Mouse (Mus musculus): ENCODE results near the gene Asb16. TPM values are rescaled to one million over a fixed set of nuclear protein-coding genes. Genes with fewer than 3 reads are reported as not detected.

Asb16 gene
- total and polyA plus RNA-seq, 2 experiments from 2014 or later: 1.4 TPM; not detected in 1

DNA sequence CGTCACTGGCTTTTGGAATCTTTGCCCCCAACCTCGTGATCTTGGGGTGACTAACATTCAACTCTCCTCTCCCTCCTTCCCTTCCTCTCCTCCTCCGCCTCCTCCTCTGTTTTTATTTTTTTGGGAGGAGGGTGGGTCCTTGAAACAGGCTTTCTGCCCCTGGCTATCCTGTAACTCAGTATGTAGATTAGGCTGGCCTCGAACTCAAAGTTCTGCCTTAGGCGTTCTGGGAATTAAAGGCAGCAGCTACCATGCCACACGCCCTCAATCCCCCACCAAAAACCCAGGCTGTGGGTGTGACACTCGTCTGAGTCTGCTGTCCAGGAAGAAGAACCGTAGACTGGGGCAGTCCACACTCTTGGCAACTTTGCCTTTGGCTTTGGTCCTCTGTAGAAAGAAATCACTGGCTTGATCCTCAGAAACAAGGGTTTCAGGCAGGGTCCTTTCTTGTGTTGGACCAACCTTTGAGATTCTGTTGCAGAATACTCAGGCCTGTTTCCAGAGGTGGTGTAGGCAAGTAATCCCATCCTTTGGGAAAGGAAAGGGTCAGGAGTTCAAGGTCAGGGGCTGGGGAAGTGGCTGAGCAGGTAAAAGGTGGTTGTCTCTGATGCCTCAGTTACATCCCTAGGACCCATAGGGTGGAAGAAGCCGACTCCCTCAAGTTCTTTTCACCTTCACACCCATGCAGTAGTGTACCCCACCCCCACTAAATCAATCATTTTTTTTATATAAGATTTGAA is 19.0 kb upstream of the Asb16 start:
- ATAC-seq (no peak), DNase-seq (no peak)
- Histone ChIP-seq H3K27ac (ENCODE audit: low read depth, low read length) (no peak overlapping the region), H3K36me3 (ENCODE audit: insufficient read depth) (no peaks in the 10 kb centered on the region), H3K9me3 (ENCODE audit: low read length) (no peaks in the 10 kb centered on the region), H3K4me2 (ENCODE audit: low read depth) (peak overlapping the region; percentile 92), H3K27me3 (ENCODE audit: insufficient read depth, low read length) (no peaks in the 10 kb centered on the region), H3K9ac (no peak overlapping the region), H3K4me3 (ENCODE audit: low read depth, low read length) (peak overlapping the region; percentile 44), H3K4me1 (ENCODE audit: insufficient read depth) (peaks cover 6% of the 10 kb centered on the region; the same call in 1 of the 2 replicates)
- TF ChIP-seq CTCF (IDR thresholded peaks at IDR 0.05; ENCODE audit: low read depth): no peak
- 16% methylated on average over 9 of the region's 9 CpGs for WGBS

DNA sequence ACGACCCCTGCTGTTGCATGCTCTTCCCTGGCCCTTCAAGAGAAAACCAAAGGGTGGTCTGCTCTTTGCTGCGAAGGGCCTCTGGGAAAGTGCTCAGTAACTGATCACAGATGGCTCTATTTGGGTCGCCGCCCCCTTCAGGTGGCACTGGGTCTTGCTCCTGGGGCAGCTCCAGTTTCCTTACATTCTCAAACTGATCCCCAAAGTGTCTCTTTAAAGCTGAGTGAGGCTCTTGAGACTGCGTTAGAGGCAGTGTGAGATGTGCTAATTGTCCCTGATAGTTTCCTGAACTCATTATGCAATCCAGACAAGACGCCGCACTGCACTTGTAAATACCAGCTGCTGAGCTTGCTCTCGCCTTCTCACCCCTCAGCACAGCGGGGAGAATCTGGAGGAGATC is 11.0 kb upstream of the Asb16 start:
- peak; percentile 48 for ATAC-seq
- H3K4me1 ChIP-seq (ENCODE audit: insufficient read depth): no peaks in the 10 kb centered on the region
- no peak overlapping the region for H3K4me3 ChIP-seq (ENCODE audit: low read depth, low read length)
- no peaks in the 10 kb centered on the region for H3K36me3 ChIP-seq (ENCODE audit: insufficient read depth)
- H3K27ac ChIP-seq (ENCODE audit: low read depth, low read length): 0 out of 2 replicates have a peak overlapping the region, but pooled peaks have one; percentile 21
- 24% methylated on average over 9 of the region's 9 CpGs for WGBS
- no peak overlapping the region for H3K4me2 ChIP-seq (ENCODE audit: low read depth)
- peak; percentile 41 for DNase-seq
- no peaks in the 10 kb centered on the region for H3K27me3 ChIP-seq (ENCODE audit: insufficient read depth, low read length)
- H3K9ac ChIP-seq: no peak overlapping the region
- peak; percentile 49 for TF ChIP-seq CTCF (IDR thresholded peaks at IDR 0.05; ENCODE audit: low read depth)
- no peaks in the 10 kb centered on the region for H3K9me3 ChIP-seq (ENCODE audit: low read length)

DNA sequence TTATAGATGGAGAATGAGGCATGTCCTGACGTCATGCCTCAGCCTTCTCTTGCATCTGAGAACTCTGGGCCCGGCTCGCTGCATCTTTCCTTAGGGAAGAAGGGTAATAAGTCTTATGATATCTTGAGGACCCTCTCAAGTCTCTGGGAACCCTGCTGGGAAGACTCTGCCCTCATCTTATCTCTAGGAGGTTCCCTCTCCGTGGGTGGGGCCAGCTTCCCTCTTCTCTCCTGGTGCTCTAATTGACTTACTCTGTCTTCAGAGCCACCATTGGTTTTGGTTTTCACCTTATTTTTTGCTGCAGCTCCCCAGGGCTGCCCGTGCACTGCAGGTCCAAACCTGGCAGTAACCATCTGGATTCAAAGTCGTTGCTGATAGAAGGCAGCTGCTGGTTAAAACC is 10.4 kb upstream of the Asb16 start:
- Histone ChIP-seq H3K27ac (ENCODE audit: low read depth, low read length) (no peak overlapping the region), H3K36me3 (ENCODE audit: insufficient read depth) (no peaks in the 10 kb centered on the region), H3K9ac (no peak overlapping the region), H3K4me2 (ENCODE audit: low read depth) (no peak overlapping the region), H3K4me1 (ENCODE audit: insufficient read depth) (no peaks in the 10 kb centered on the region), H3K9me3 (ENCODE audit: low read length) (no peaks in the 10 kb centered on the region), H3K27me3 (ENCODE audit: insufficient read depth, low read length) (no peaks in the 10 kb centered on the region), H3K4me3 (ENCODE audit: low read depth, low read length) (no peak overlapping the region)
- no peak for TF ChIP-seq CTCF (IDR thresholded peaks at IDR 0.05; ENCODE audit: low read depth)
- ATAC-seq: no peak
- WGBS: 88% methylated on average over 6 of the region's 6 CpGs
- no peak for DNase-seq

GRCm38 (mm10) chr11:102258521-102258920 is 10.0 kb upstream of the Asb16 start:
- no peaks in the 10 kb centered on the region for H3K27me3 ChIP-seq (ENCODE audit: insufficient read depth, low read length)
- ATAC-seq (no peak), DNase-seq (no peak)
- H3K9ac ChIP-seq: no peak overlapping the region
- no peaks in the 10 kb centered on the region for H3K4me1 ChIP-seq (ENCODE audit: insufficient read depth)
- H3K36me3 ChIP-seq (ENCODE audit: insufficient read depth): no peaks in the 10 kb centered on the region
- H3K4me3 ChIP-seq (ENCODE audit: low read depth, low read length): no peak overlapping the region
- H3K9me3 ChIP-seq (ENCODE audit: low read length): no peaks in the 10 kb centered on the region
- H3K27ac ChIP-seq (ENCODE audit: low read depth, low read length): no peak overlapping the region
- no peak overlapping the region for H3K4me2 ChIP-seq (ENCODE audit: low read depth)
- TF ChIP-seq CTCF (IDR thresholded peaks at IDR 0.05; ENCODE audit: low read depth): no peak; the same call in 1 of the 2 replicates
- 90% methylated on average over 3 of the region's 3 CpGs for WGBS

DNA sequence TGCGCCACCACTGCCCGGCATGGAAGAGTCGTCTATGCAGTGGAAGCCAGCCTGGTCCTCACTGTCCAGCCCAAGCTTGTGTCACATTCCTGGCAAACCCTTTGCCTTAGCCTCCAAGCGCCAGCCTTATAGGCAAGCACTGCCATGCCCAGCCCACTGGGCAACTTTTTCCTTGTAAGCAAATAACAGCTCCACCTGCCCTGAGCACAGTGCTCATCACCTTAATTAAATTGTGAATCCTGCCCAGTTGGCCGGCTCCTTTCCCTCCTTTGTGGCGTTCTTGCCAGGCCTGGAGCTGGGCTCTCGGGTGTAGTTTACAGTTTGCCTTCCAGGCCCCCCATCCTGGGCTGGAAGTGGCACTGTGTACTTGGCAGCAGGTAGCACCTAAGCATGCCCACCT is 5.3 kb upstream of the Asb16 start:
- H3K27me3 ChIP-seq (ENCODE audit: insufficient read depth, low read length): no peaks in the 10 kb centered on the region
- H3K4me3 ChIP-seq (ENCODE audit: low read depth, low read length): no peak overlapping the region
- TF ChIP-seq CTCF (IDR thresholded peaks at IDR 0.05; ENCODE audit: low read depth): no peak
- no peak overlapping the region for H3K4me2 ChIP-seq (ENCODE audit: low read depth)
- no peaks in the 10 kb centered on the region for H3K4me1 ChIP-seq (ENCODE audit: insufficient read depth)
- no peak overlapping the region for H3K9ac ChIP-seq
- no peaks in the 10 kb centered on the region for H3K9me3 ChIP-seq (ENCODE audit: low read length)
- ATAC-seq: no peak
- WGBS: 90% methylated on average over 7 of the region's 7 CpGs
- no peak overlapping the region for H3K27ac ChIP-seq (ENCODE audit: low read depth, low read length)
- H3K36me3 ChIP-seq (ENCODE audit: insufficient read depth): no peaks in the 10 kb centered on the region
- DNase-seq: no peak

DNA sequence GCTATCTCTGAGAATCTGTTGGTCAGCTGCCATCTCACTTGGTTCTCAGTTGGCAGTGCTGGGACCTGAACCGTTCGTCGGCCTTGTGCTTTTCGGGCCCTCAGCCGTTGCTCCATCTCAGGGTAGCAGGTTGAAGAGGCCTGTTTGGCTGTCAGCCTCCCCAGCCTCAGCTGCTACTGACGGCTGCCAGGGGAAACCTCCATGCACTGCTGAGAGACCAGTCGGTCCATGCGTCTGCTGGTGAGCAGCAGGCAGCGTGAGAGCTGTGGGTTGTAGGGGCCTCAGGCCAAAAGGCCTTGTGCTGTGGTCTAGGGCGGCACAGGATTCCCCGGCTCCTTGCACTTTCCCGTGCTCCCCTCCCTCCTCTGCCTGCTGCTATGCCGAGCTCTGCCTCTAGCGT is 2.7 kb upstream of the Asb16 start:
- Histone ChIP-seq H3K27ac (ENCODE audit: low read depth, low read length) (no peak overlapping the region), H3K9me3 (ENCODE audit: low read length) (no peaks in the 10 kb centered on the region), H3K4me3 (ENCODE audit: low read depth, low read length) (no peak overlapping the region), H3K4me2 (ENCODE audit: low read depth) (no peak overlapping the region), H3K9ac (no peak overlapping the region), H3K4me1 (ENCODE audit: insufficient read depth) (no peaks in the 10 kb centered on the region), H3K36me3 (ENCODE audit: insufficient read depth) (no peaks in the 10 kb centered on the region), H3K27me3 (ENCODE audit: insufficient read depth, low read length) (no peaks in the 10 kb centered on the region)
- DNase-seq: no peak
- no peak for TF ChIP-seq CTCF (IDR thresholded peaks at IDR 0.05; ENCODE audit: low read depth)
- ATAC-seq: no peak
- 61% methylated on average over 14 of the region's 14 CpGs for WGBS

DNA sequence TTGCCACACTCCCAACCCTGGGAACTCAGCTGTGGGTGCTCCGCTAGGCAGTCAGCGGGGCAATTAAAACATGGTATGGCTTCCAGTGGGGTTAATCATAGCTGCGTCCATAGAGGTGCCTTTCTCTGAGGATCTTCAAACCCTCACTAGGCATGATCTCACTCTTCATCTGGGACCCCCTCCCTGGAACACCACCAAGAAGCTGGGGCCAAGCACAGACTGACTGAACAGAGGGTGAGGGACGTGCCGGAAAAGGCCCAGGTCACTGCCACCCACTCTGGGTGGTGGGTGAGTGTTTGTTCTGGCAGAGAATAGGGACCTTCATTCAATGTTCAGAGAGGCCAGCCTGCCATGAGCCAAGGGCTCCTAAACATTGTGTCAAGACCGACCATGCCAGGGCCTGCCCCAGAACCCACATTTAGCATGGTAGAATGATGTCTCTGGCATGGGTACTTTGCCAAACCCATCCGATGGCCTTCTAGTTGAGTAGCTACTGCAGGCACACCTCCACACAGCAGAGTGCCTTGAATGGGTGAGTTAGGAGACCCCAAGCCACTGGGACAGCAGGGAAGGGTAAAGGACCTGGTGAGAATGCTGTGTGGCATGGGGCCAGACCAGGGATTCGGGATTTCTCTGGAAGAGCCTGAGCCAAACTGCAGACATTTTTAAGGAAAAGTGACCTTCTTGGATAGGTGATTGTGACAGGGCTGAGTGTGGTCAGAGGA is 1.8 kb upstream of the Asb16 start:
- Histone ChIP-seq H3K27ac (ENCODE audit: low read depth, low read length) (no peak overlapping the region), H3K4me1 (ENCODE audit: insufficient read depth) (no peaks in the 10 kb centered on the region), H3K27me3 (ENCODE audit: insufficient read depth, low read length) (no peaks in the 10 kb centered on the region), H3K9ac (no peak overlapping the region), H3K4me2 (ENCODE audit: low read depth) (0 out of 2 replicates have a peak overlapping the region, but pooled peaks have one; percentile 13), H3K4me3 (ENCODE audit: low read depth, low read length) (no peak overlapping the region), H3K9me3 (ENCODE audit: low read length) (no peaks in the 10 kb centered on the region), H3K36me3 (ENCODE audit: insufficient read depth) (no peaks in the 10 kb centered on the region)
- TF ChIP-seq CTCF (IDR thresholded peaks at IDR 0.05; ENCODE audit: low read depth): no peak
- DNase-seq (no peak), ATAC-seq (0 out of 2 replicates have a peak, but pooled peaks have one; percentile 5)
- WGBS: 77% methylated on average over 8 of the region's 8 CpGs
